Comparison of ENCODE assay signal across 28 mouse cellular contexts in genomic region chr2:79786467-79786866, GRCm38 (mm10).
DNase-seq lines count a peak whose midpoint lies in the region; ATAC-seq and TF ChIP-seq lines count a peak whose summit lies in the region.
"Had no signal": no experiment of that assay in that cellular context is flagged by ENCODE, and none has a peak within 500 bp of the region (broad histone marks: within the 10 kb centered on the region; RNA-seq: fewer than 3 reads in every experiment).

No protein-coding gene starts in this region.

- no peak overlapping the region for H3K9ac ChIP-seq in kidney, embryonic 15.5 days
- no peak overlapping the region for H3K9ac ChIP-seq in intestine, embryonic 16.5 days (ENCODE audit: low read depth, low read length)
- no peak overlapping the region for H3K9ac ChIP-seq in liver, embryonic 11.5 days (ENCODE audit: low read depth, low read length)
- H3K9ac ChIP-seq: embryonic facial prominence, embryonic 15.5 days; forebrain, embryonic 13.5 days; heart, embryonic 12.5 days; hindbrain, embryonic 13.5 days; liver, embryonic 13.5 days; midbrain, embryonic 12.5 days; neural tube, embryonic 13.5 days had no signal

- H3K27ac ChIP-seq in kidney, embryonic 15.5 days, result peak overlapping the region; percentile 83; the same call in 1 of the 2 replicates
- H3K27ac ChIP-seq in testis, adult 2 months (ENCODE audit: control insufficient read depth, insufficient read depth, low read depth, low read length), result peak overlapping the region; percentile 83
- H3K27ac ChIP-seq in intestine, embryonic 16.5 days (ENCODE audit: low read length), result peak overlapping the region; percentile 85
- no peak overlapping the region for H3K27ac ChIP-seq in liver, embryonic 11.5 days (ENCODE audit: low read depth, low read length)
- H3K27ac ChIP-seq: forebrain, embryonic 13.5 days; heart, adult 2 months; hindbrain, embryonic 13.5 days; liver, embryonic 13.5 days; midbrain, embryonic 12.5 days; neural tube, embryonic 13.5 days had no signal

- peak; percentile 37; the same call in 1 of the 2 replicates for TF ChIP-seq POLR2A in testis, adult 2 months (IDR thresholded peaks at IDR 0.05; ENCODE audit: control insufficient read depth, low read depth, low read length)

- no peaks in the 10 kb centered on the region for H3K27me3 ChIP-seq in kidney, embryonic 15.5 days
- no peaks in the 10 kb centered on the region for H3K27me3 ChIP-seq in testis, adult 2 months (ENCODE audit: control insufficient read depth, insufficient read depth, low read length)
- H3K27me3 ChIP-seq in intestine, embryonic 16.5 days (replicated peaks; ENCODE audit: control insufficient read depth, insufficient read depth, low read length), result no peaks in the 10 kb centered on the region
- H3K27me3 ChIP-seq in liver, embryonic 11.5 days (replicated peaks; ENCODE audit: control insufficient read depth, insufficient read depth, low read length), result no peaks in the 10 kb centered on the region
- H3K27me3 ChIP-seq: embryonic facial prominence, embryonic 15.5 days; forebrain, embryonic 13.5 days; heart, embryonic 12.5 days; hindbrain, embryonic 13.5 days; liver, embryonic 13.5 days; midbrain, embryonic 12.5 days; neural tube, embryonic 13.5 days had no signal

- no peak for ATAC-seq in kidney, embryonic 15.5 days (replicated peaks; ENCODE audit: low FRiP score)
- no peak for ATAC-seq in intestine, embryonic 16.5 days
- no peak for ATAC-seq in liver, embryonic 11.5 days (replicated peaks; ENCODE audit: low FRiP score)
- ATAC-seq: forebrain, embryonic 13.5 days had no signal

- no peaks in the 10 kb centered on the region for H3K9me3 ChIP-seq in kidney, embryonic 15.5 days (replicated peaks)
- H3K9me3 ChIP-seq in intestine, embryonic 16.5 days (ENCODE audit: control insufficient read depth, low read length), result no peaks in the 10 kb centered on the region
- H3K9me3 ChIP-seq in liver, embryonic 11.5 days (ENCODE audit: control insufficient read depth, low read length), result no peaks in the 10 kb centered on the region
- H3K9me3 ChIP-seq: embryonic facial prominence, embryonic 15.5 days; forebrain, embryonic 13.5 days; heart, embryonic 12.5 days; hindbrain, embryonic 13.5 days; liver, embryonic 13.5 days; midbrain, embryonic 12.5 days; neural tube, embryonic 13.5 days had no signal

- DNase-seq in kidney, postnatal 14 days, result no peak
- DNase-seq in testis, postnatal 14 days (ENCODE audit: low spot score), result no peak
- DNase-seq in liver, embryonic 11.5 days (ENCODE audit: low spot score), result no peak
- DNase-seq in left cerebral cortex, postnatal 36 days (ENCODE audit: low spot score in 2 of 2), result no peak
- DNase-seq: adrenal gland, postnatal 10 days; B cell, adult 2 months; cerebellum, adult 11 months; cerebellum, adult 9-10 months; cerebellum, postnatal 36 days; gastrocnemius, postnatal 14 days; heart, adult 2 months; heart, postnatal 4 days; kidney, adult 2 months; kidney, postnatal 25 days; left cerebral cortex, postnatal 4 days; liver, embryonic 13.5 days; lung, adult 18-20 months; right cerebral cortex, postnatal 4 days; thymus, postnatal 4 days had no signal

- intact Hi-C loops in left cerebral cortex, postnatal 36 days (cut with DNase I), result no loop called here

- no peaks in the 10 kb centered on the region for H3K36me3 ChIP-seq in kidney, embryonic 15.5 days
- H3K36me3 ChIP-seq in testis, adult 2 months (ENCODE audit: control insufficient read depth, insufficient read depth, low read length), result no peaks in the 10 kb centered on the region
- H3K36me3 ChIP-seq in intestine, embryonic 16.5 days (ENCODE audit: control insufficient read depth, insufficient read depth, low read length), result no peaks in the 10 kb centered on the region
- H3K36me3 ChIP-seq in liver, embryonic 11.5 days (ENCODE audit: control insufficient read depth, insufficient read depth, low read length), result no peaks in the 10 kb centered on the region
- H3K36me3 ChIP-seq: embryonic facial prominence, embryonic 15.5 days; heart, embryonic 12.5 days; hindbrain, embryonic 13.5 days; liver, embryonic 13.5 days; midbrain, embryonic 12.5 days; neural tube, embryonic 13.5 days had no signal

- TF ChIP-seq CTCF in testis, adult 2 months (IDR thresholded peaks at IDR 0.05; ENCODE audit: control insufficient read depth, insufficient read depth, insufficient replicate concordance, low read depth, low read length), result no peak

- H3K4me1 ChIP-seq in kidney, embryonic 15.5 days, result peaks cover 13% of the 10 kb centered on the region; the same call in 1 of the 2 replicates
- H3K4me1 ChIP-seq in testis, adult 2 months (ENCODE audit: control insufficient read depth, insufficient read depth, low read length), result peaks cover 6% of the 10 kb centered on the region
- H3K4me1 ChIP-seq in intestine, embryonic 16.5 days (ENCODE audit: control insufficient read depth, insufficient read depth, low read length), result peaks cover 4% of the 10 kb centered on the region; the same call in 1 of the 2 replicates
- no peaks in the 10 kb centered on the region for H3K4me1 ChIP-seq in liver, embryonic 11.5 days (replicated peaks; ENCODE audit: control insufficient read depth, insufficient read depth, low read length)
- H3K4me1 ChIP-seq: forebrain, embryonic 13.5 days; hindbrain, embryonic 13.5 days; liver, embryonic 13.5 days; midbrain, embryonic 12.5 days; neural tube, embryonic 13.5 days had no signal

- no peak overlapping the region for H3K4me2 ChIP-seq in kidney, embryonic 15.5 days
- no peak overlapping the region for H3K4me2 ChIP-seq in intestine, embryonic 16.5 days (ENCODE audit: low read depth, low read length)
- H3K4me2 ChIP-seq in liver, embryonic 11.5 days, result no peak overlapping the region
- H3K4me2 ChIP-seq: forebrain, embryonic 13.5 days; heart, embryonic 12.5 days; hindbrain, embryonic 13.5 days; liver, embryonic 13.5 days; midbrain, embryonic 12.5 days; neural tube, embryonic 13.5 days had no signal

- WGBS in kidney, embryonic 15.5 days, result 87% methylated on average over 11 of the region's 11 CpGs
- WGBS in intestine, embryonic 16.5 days, result 87% methylated on average over 11 of the region's 11 CpGs
- WGBS in liver, embryonic 11.5 days, result 82% methylated on average over 11 of the region's 11 CpGs

- no peak overlapping the region for H3K4me3 ChIP-seq in kidney, embryonic 15.5 days (replicated peaks)
- H3K4me3 ChIP-seq in testis, adult 2 months (ENCODE audit: control insufficient read depth, low read depth, low read length), result peak overlapping the region; percentile 88
- H3K4me3 ChIP-seq in intestine, embryonic 16.5 days (ENCODE audit: low read length), result no peak overlapping the region
- no peak overlapping the region for H3K4me3 ChIP-seq in liver, embryonic 11.5 days (ENCODE audit: low read depth, low read length)
- H3K4me3 ChIP-seq: embryonic facial prominence, embryonic 15.5 days; forebrain, embryonic 13.5 days; heart, adult 2 months; heart, embryonic 12.5 days; hindbrain, embryonic 13.5 days; liver, embryonic 13.5 days; midbrain, embryonic 12.5 days; neural tube, embryonic 13.5 days had no signal
